Mouse (Mus musculus): ENCODE results near the gene Rnaseh1. TPM values are rescaled to one million over a fixed set of nuclear protein-coding genes. Genes with fewer than 3 reads are reported as not detected.
A peak's percentile ranks its signal among the peaks of the same experiment; 100 is the strongest.

Gene Rnaseh1
- total RNA-seq, 2 experiments from 2014 or later, result 12.8 to 14.3 TPM

DNA sequence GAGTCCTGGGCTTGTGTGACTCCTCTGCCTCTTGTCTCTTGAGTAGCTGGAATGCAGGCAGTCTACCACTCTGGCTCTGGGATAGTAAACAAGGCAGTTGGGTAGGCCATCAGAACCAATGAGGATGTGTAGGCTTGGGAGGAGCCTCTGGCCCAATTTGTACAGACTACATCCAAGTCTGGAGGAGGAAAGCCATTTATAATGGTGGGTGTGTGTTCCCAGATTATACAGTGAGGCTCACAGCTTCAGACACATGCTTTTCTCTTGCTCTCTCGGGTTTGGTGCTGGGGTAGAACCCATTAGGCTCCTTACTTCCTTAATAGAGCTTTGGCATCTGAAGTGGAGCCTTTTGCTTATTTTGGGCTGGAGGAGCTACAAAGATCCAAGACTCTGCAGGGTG, 35.3 kb downstream of the Rnaseh1 start:
- no peak overlapping the region for H3K4me3 ChIP-seq
- no peak for DNase-seq (ENCODE audit: low spot score in 2 of 2)
- no peak for TF ChIP-seq CTCF (conservative IDR thresholded peaks at IDR 0.05)
- H3K27ac ChIP-seq, result no peak overlapping the region; the same call in 1 of the 2 replicates

DNA sequence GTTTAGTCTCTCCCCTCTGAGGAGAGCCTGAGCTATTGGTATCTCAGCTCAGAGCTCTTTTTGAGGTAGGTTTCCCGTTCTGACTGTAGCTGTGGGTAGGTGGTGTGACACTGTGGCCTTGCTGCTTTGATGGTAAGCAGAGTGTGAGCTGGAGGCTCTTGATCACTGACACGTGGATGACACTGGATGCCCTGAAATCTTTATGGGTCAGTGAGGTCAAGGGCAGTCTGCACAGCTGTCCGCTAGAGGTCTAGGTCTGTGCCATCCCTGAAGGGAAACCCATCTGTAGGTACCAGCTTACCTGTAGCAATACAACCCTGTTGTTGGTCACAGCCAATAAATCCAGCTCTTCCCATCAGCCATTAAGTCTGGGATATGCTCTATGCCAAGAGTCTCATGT, 36.4 kb downstream of the Rnaseh1 start:
- Histone ChIP-seq H3K27ac (peak overlapping the region; percentile 75), H3K4me3 (no peak overlapping the region)
- TF ChIP-seq CTCF (conservative IDR thresholded peaks at IDR 0.05), result no peak
- DNase-seq (ENCODE audit: low spot score in 2 of 2), result no peak

DNA sequence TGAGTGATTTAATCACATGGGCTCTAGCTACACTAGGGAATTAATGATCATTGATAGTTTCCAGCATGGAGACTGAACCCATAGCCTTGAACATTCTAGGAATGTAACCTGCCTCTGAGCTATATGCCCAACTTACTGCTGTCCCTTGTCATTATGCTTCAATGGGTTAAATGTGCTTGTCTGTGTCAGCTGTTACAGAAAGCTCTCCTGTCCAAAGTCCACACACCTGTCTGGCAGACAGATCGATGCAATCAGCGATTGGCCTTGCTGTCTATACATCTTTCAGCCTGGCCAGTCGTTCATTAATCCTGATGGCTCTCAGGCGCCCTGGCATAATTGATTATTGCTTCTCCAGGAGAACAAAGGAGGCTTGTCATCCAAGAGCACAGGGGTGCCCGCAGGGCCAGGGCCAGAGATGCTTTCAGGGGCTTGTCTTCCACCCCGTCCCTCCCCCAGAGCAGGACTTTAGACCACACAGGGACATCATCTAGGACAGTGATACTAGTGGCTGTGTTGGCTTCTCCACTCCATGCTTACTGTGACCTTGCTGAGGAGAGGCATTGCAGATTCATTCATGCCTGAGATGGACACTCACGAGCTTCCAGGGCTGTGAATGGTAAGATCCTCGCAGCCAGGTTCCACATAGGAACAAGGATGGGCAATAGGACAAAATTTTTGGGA, 36.9 kb downstream of the Rnaseh1 start:
- H3K4me3 ChIP-seq, result no peak overlapping the region
- H3K27ac ChIP-seq, result peak overlapping the region; percentile 75
- DNase-seq (ENCODE audit: low spot score in 2 of 2), result no peak
- TF ChIP-seq CTCF (conservative IDR thresholded peaks at IDR 0.05), result no peak

DNA sequence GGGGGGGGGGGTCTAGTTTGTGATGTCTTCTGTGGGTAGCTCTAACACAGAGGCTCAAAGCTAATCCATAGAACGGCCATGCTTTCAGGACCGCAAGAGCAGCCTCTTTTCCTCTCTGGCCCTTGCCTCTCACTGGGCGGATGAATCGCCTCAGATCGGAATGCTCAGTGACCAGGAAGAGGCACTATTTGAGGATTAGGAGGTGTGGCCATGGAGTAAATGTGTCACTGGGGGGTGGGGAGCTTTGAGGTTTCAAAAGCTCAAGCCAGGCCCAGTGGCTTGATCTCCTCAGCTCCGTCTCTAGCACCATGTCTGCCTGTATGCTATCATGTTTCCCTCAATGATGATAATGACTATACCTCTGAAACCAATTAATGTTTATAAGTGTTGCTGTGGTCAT, 39.6 kb downstream of the Rnaseh1 start:
- no peak for TF ChIP-seq CTCF (conservative IDR thresholded peaks at IDR 0.05)
- Histone ChIP-seq H3K4me3 (no peak overlapping the region), H3K27ac (peak overlapping the region; percentile 28; the same call in 1 of the 2 replicates)
- no peak for DNase-seq (ENCODE audit: low spot score in 2 of 2)

DNA sequence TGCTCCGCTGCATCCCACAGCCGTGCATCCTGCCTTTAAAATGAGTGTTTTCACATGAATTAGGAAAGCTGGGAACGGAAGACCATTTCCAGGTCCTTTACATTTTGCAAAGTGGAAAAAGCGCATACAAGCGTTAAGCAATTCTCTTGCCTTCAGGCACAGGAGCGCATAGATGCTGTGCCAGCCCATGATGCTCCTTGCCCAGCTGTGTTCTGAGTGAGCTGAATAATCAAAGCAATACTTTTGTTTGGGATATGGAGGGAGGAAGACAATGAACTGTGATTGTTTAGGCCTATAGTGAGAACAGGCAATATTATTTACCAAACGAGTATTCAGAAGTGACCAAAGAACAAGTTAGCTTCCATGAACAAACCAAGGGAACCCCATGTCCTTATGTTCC, 41.3 kb downstream of the Rnaseh1 start:
- no peak for DNase-seq (ENCODE audit: low spot score in 2 of 2)
- peak overlapping the region; percentile 78 for H3K27ac ChIP-seq
- H3K4me3 ChIP-seq, result no peak overlapping the region
- TF ChIP-seq CTCF (conservative IDR thresholded peaks at IDR 0.05), result no peak

DNA sequence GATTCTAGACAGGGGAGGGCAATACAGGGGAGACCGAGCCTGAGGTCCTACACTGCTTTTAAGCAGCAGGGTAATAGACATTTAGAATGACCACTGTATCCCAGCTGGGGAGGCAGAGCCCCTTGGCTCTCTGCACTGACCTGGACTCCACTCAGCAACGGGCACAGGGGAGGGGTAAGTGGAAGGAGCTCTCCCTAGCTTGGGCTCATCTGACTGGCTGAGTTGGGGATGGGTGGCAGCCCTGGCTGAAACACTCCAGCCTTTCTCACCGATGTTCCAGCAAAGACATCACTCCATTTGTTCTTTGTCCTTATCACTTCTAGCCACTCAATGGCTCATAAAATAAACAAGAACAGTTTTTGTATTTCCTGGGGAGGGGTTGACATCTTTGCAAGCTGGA, 44.3 kb downstream of the Rnaseh1 start:
- no peak overlapping the region for H3K4me3 ChIP-seq
- TF ChIP-seq CTCF (conservative IDR thresholded peaks at IDR 0.05), result no peak
- H3K27ac ChIP-seq, result peak overlapping the region; percentile 64
- no peak for DNase-seq (ENCODE audit: low spot score in 2 of 2)

DNA sequence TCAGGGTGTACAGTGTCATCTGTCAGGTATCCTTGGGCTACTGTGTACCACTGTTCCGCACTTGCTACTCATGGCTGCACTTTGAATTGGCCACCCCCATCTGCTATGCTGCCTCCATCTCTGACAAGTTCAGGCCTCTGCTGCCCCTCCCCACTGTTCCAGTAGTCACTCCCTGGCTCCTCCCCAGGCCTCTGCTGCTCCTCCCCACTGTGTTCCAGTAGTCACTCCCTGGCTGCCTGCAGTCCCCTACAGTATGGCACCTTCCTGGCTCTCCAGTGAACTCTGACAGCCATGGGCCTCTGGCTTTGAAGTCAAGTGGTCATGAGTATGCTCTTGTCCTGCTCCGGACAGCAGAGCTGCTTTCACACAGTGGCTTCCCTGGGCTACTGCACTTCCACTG, 44.8 kb downstream of the Rnaseh1 start:
- Histone ChIP-seq H3K27ac (peak overlapping the region; percentile 64), H3K4me3 (no peak overlapping the region)
- no peak for TF ChIP-seq CTCF (conservative IDR thresholded peaks at IDR 0.05)
- DNase-seq (ENCODE audit: low spot score in 2 of 2), result no peak

DNA sequence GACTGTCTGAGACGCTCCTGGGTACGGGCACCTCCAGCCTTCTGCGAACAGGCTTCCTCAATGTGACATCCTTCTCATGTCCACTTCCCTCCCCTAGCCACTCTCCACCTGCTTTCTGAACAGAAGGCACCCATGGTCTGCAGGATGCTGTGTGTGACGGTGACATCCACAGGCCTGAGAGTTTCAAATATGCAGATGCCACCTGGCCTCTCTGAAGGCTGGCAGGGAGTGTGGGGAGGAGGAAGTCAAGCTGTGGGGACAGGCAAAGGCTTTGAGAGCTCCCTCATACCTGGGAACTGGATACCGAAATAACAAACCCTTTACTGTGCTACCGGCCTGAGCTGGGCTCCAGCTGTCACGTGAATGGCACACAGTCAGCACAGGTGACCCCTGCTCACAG, 45.4 kb downstream of the Rnaseh1 start:
- H3K27ac ChIP-seq, result peak overlapping the region; percentile 48
- H3K4me3 ChIP-seq, result no peak overlapping the region
- TF ChIP-seq CTCF (conservative IDR thresholded peaks at IDR 0.05), result no peak

DNA sequence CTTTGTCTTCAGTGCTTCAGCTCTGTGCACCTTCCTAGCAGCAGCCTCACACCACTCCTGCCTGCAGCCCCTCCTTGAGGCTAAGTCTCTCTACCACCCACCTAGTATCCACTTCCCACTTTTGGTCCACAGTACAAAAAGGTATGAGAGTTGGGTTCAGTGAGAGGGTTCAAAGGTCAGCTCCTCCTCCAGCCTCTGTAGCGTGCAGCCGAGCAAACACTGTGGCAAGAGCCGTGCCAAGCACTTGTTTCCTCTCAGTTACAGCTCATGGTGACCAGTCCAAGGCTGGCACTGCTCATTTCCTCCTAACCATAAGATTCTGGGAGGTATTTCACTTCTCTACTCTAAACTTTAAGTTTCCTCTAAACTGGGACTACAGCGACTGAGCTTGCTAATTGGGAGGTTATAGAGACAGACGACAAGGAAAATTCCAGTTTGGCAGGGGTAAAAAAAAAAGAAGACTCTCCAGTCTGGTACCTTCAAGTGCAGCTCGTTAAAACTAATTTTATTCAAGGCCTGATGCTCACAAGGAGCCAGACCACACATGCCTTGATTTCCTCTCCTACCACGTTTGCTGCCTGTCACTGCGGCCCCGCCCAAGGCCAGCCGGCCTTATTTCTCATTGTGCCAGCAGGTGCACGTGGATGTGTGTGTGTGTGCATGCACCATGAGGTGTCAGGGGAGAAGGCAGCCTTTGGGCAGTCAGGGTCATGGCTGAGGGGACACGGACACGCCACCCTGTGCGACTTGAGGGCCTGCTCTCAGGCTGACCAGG, 48.6 kb downstream of the Rnaseh1 start:
- no peak for DNase-seq (ENCODE audit: low spot score in 2 of 2)
- no peak for TF ChIP-seq CTCF (conservative IDR thresholded peaks at IDR 0.05)
- H3K27ac ChIP-seq, result peak overlapping the region; percentile 93
- no peak overlapping the region for H3K4me3 ChIP-seq

More for the DNA sequence above, 45.4 kb downstream of the Rnaseh1 start:
- DNase-seq (ENCODE audit: low spot score in 2 of 2), result no peak

DNA sequence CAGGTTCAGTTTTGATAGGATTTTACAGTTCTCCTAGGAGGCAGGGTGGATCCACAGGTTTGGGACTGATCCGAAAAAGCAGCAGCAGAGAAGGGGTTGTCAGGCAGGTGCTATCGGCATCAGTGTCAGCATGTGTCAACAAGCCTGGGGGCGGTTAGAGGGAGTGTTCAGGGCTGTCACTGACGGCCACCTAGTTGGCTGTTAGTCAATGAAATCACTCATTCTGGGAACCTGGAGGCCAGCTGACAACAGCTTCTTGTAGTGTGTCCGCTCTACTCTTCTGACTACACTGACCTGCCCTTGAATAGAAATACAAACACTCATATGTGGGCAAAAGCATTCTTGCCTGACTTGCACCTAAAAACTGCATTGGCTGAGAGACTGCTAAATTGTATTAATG, 49.7 kb downstream of the Rnaseh1 start:
- no peak for DNase-seq (ENCODE audit: low spot score in 2 of 2)
- no peak overlapping the region for H3K4me3 ChIP-seq
- TF ChIP-seq CTCF (conservative IDR thresholded peaks at IDR 0.05), result no peak
- H3K27ac ChIP-seq, result peak overlapping the region; percentile 93

DNA sequence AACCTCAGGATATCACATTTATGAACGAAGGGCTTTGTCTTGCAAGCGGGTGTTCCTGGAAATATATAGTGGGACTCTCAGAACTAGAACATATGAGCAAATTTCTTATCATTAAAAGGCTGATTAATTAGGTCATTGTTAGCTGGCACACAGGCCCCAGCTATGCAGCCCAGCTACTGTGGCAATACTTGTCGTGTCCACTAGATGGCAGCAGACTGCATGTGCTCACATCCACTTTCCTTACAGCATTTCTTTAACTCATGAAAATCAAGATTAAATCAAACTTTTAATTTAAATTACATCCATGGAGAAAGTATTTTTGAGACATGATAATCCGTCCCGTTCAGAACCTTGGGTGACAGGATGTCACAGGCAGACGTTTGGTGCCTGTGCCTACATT, 50.3 kb downstream of the Rnaseh1 start:
- Histone ChIP-seq H3K27ac (peak overlapping the region; percentile 93), H3K4me3 (no peak overlapping the region)
- TF ChIP-seq CTCF (conservative IDR thresholded peaks at IDR 0.05), result peak; percentile 100
- peak; percentile 74 to 82 for DNase-seq (ENCODE audit: low spot score in 2 of 2)

DNA sequence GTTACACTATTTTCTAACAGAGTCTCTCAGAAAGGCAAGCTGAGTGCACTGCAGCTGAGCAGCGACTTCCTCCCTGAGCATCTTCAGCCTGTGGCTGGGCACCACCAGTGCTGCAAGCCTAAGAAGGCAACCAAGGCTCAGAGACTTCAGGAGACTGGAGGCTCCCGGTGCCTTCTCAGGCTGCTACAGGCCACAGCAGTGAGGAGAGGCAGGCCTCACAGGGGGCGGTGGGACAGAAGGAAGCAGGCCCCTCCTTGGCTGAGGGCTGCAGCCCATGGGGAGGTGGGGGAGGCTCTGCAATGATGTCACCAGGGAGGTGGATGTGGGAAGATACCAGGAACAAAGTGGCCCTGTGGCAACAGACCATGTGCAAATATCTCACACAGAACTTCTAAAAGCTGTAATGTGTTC, 50.7 kb downstream of the Rnaseh1 start:
- DNase-seq (ENCODE audit: low spot score in 2 of 2), result no peak
- TF ChIP-seq CTCF (conservative IDR thresholded peaks at IDR 0.05), result no peak
- no peak overlapping the region for H3K4me3 ChIP-seq
- H3K27ac ChIP-seq, result peak overlapping the region; percentile 93

DNA sequence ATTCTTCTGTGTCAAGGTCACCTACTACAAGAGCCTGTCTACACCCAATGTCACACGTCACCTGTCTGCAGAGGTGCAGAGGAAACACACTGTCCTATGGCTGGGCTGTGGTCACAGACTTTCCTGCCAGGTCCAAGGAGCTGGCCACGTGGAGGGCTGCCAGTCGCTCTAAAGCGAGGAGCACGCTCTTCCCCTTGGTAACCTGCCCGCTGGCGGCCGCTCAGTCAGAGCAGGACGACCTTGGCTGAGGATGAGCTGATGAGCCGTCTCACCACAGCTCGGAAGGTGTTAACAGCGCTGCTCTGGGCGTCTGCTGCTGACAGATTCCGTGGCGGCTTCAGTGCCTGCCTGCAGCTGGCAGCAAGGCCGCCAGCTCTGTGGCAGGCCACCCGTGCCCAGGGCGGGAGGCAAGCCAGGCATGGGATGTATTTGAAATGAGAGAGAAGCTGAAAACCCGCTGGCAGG, 51.2 kb downstream of the Rnaseh1 start:
- Histone ChIP-seq H3K27ac (peak overlapping the region; percentile 93), H3K4me3 (no peak overlapping the region)
- DNase-seq (ENCODE audit: low spot score in 2 of 2), result peak; percentile 51 to 52
- no peak for TF ChIP-seq CTCF (conservative IDR thresholded peaks at IDR 0.05)

Data from layer of hippocampus, adult 2 months (tissue).